Mouse (Mus musculus): ENCODE results near the gene Gm47189. TPM values are rescaled to one million over a fixed set of nuclear protein-coding genes. Genes with fewer than 3 reads are reported as not detected.

Gm47189 gene
- not detected for polyA plus RNA-seq (2017; shearing (Covaris generic))

DNA sequence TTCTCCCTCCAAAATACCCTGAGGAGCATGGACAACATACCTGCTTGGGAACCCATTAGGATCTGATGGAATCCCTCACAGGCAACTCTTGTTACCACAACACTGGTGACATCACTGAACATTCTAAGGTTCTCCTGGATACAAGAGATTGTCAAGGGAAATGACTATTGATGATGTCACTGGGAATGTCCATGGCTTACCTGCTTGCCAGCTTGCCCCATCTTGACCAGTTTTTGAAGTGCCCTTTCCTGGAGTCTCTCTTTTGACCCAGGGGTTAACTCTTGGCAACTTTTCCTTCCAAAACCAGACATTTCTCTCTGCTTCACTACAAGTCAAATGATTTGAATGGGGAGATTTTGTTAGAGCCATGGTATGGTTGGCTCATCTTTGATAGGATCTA is at the start of gene Gm47189:
Gm47189 (minus strand) TSS at position 101 of the 400 bp plus-strand sequence.

DNA sequence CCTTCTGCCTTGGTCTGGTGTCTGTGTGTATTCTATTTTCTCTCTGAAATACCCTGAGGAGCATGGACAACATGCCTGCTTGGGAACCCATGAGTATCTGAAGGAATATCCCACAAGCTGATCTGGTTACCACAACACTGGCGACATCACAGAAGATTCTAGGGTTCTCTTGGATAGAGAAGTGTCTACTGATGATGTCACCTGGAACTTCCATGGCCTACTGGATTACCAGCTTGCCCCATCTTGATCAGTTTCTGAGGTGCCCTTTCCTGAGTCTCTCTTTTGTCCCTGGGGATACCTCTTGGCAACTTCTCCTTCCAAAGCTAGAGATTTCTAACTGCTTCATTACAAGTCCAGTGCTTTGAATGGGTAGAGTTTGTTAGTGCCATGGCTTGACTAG is 21.7 kb downstream of the Gm47189 start, which contains the start of gene Gm7929:
Gm7929 (minus strand) TSS at position 101 of the 400 bp plus-strand sequence.

Other genes with a start within 250 kb of the Gm47189 start
- not detected for gene Gm7970, start 216.9 kb downstream of the Gm47189 start, polyA plus RNA-seq (2017; shearing (Covaris generic))
- not detected for gene 1700049E17Rik2, start 199.2 kb downstream of the Gm47189 start, polyA plus RNA-seq (2017; shearing (Covaris generic))
- not detected for gene Gm3072, start 147.8 kb downstream of the Gm47189 start, polyA plus RNA-seq (2017; shearing (Covaris generic))
- gene Gm3676, start 126.0 kb downstream of the Gm47189 start, polyA plus RNA-seq (2017; shearing (Covaris generic)), result not detected
- not detected for gene Gm8068, start 70.6 kb downstream of the Gm47189 start, polyA plus RNA-seq (2017; shearing (Covaris generic))
- not detected for gene Gm7929, start 21.8 kb downstream of the Gm47189 start, polyA plus RNA-seq (2017; shearing (Covaris generic))
- gene Gm7980, start 134.8 kb upstream of the Gm47189 start, polyA plus RNA-seq (2017; shearing (Covaris generic)), result not detected
- not detected for gene 1700049E17Rik1, start 152.5 kb upstream of the Gm47189 start, polyA plus RNA-seq (2017; shearing (Covaris generic))
- 0.12 TPM for gene 1700024B05Rik, start 171.6 kb upstream of the Gm47189 start, polyA plus RNA-seq (2017; shearing (Covaris generic))
- not detected for gene Gm6401, start 195.5 kb upstream of the Gm47189 start, polyA plus RNA-seq (2017; shearing (Covaris generic))
- not detected for gene Gm3543, start 210.9 kb upstream of the Gm47189 start, polyA plus RNA-seq (2017; shearing (Covaris generic))

Measured in CD4-positive, CD25-positive, alpha-beta regulatory T cell (primary cell).